Mouse (Mus musculus) spleen, postnatal 4 days (tissue): ENCODE data around the gene Dnaic2.

Experiments
- DNase-seq, 2 experiments: peaks; one replicate each; pipeline ENCODE4 v3.0.0; 2022; ENCODE audit warnings: low spot score in 2 of 2

Gene Dnaic2

DNA sequence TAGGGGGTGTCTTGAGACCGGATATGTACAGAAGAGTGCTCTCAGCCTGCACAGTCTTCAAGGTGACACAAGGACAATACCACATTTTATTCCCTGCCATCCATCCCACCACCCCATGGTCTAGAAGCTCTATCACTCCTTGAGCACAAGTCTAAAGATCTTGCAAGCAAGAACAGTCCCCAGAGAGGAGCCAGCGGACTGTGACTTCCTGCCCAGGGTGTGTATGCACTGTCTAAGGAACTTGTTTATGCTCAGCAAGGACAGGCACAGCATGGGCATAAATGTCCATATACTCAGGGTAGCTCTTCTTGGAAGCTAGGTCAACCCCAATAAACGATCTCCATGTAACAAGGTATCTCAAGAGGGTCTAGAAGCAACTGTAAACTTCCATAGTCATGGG lies 70.8 kb downstream of the Dnaic2 start:
- no peak for DNase-seq

DNA sequence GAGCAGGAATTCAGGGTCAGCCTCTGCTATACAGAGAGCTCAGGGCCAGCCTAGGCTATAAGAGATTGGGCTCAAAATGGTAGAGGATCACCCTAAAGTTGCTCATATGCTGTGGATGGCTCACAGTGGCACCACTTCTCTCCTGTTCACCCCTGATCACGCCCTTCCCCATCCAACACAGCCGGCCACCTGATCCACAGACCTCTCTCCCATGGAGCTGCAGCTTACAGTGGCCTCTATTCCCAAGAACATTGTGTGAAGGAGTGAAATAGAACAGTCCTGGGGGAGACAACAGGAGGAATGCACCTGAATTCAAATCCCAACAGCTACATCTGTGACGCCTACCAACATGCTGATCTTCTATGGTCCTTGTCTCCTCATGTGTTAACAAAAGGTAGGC lies 71.4 kb downstream of the Dnaic2 start, which contains the start of gene Gpr142:
Gpr142 (plus strand) TSS at position 301 of the 400 bp plus-strand sequence.
- no peak for DNase-seq

DNA sequence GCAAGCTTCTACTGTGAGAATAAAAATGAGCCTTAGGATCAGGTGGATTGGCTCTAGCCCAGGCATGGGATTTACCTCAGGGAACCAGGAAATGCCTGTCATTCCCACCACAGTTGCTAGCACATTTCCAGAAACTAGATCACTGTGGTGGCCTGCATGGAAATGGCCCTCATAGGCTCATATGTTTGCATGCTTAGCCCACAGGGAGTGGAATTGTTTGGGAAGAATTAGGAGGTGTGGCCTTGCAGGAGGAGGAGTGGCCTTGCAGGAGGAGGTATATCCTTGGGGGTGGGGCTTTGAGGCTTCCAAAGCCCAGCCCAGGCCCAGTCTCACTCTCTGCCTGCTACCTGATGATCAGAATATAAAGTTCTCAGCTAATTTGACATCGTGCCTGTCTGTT lies 74.7 kb downstream of the Dnaic2 start:
- DNase-seq: no peak

DNA sequence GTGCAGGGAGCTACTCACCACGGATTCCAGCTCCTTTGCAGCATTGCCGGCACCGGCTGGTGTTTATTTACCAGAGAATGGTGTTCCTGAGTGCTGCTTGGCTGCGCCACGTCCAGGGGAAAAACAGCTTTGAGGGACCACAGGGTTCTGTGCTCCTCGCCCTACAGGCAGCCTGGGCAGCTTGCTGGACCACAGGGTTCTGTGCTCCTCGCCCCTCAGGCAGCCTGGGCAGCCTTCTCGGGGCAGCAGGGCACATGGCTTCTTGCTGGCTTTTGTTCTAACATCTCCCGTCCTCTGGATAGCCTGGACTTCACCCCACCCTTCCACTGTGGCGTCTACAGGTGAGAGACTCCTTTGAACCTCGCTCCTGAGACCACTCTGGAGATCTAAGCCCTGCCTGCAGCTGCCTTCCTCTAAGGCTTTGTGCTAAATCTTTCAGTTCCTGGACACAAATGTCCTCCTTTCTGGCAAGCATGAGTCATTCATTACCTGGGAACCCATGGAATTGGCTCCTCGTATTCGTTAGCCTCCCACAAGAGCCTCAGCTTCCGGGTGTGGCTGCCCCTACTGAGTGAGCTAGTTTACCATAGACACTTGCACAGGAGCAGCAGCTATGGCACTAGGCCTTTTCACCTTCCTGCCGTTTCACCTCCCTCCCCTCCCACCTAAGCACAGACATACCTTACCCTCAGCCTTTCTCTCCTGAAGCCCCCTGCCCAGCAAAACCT lies 75.5 kb downstream of the Dnaic2 start:
- no peak for DNase-seq

DNA sequence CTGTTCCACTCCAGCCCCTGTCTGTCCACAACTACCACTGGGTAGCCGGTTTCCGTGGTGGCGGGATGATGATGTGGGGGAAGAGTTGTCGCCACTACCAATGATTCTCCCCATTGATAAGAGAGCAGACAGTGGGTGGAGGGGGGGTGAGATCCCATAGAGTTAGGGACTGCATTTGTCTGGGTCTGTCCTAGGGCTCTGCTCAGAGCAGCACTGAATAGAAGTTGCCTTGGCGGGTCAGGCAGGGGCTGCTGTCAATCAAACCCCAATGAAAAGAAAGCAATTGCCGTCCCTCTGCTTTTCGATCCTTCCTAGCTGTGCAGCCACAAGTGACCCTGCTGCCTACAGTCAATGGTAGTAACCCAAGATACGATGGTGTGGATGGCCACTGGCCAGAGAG lies 76.8 kb downstream of the Dnaic2 start:
- no peak for DNase-seq

DNA sequence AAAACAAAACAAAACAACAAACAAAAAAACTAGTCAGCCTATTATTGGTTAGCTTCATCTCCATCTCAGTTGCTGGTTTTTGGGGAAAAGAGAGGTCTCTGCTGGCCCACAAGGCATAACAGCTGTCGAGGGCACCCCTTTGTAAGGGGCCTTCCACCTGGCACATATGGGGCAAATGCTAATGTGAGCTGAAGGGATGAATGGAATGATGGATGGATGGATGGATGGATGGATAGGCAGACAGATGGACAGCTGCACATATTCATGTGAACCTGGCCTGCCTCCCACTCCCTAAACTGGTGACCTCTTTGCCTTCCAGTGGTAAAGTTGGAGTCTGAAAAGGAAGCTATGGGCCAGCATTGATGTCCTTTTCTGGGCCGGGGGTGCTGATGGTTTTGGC lies 79.8 kb downstream of the Dnaic2 start:
- no peak for DNase-seq
